Mouse (Mus musculus) limb, embryonic 13.5 days (tissue): Measurements from ENCODE around the gene Sel1l2. TPM values are rescaled to one million over a fixed set of nuclear protein-coding genes. Genes with fewer than 3 reads are reported as not detected.
A peak's percentile ranks its signal among the peaks of the same experiment; 100 is the strongest.

Experiments used
- ATAC-seq: fragments of 200-750 bp; cut with Nextera tagmentation; 2 replicates; pipeline ENCODE4 v1.8.0; 2017; ENCODE audit warnings: low read depth, moderate number of reproducible peaks, moderate TSS enrichment; ENCODE audit not compliant: low FRiP score
- H3K27ac ChIP-seq: fragments of 300-500 bp; sonication (generic); 2 replicates; pipeline ENCODE4 v1.5.1; 2015; ENCODE audit warnings: inconsistent platforms, mild to moderate bottlenecking, moderate library complexity
- H3K27me3 ChIP-seq: fragments of 300-500 bp; sonication (generic); 2 replicates; pipeline ENCODE4 v1.6.1; 2015; ENCODE audit warnings: mild to moderate bottlenecking, inconsistent platforms
- H3K36me3 ChIP-seq: fragments of 300-500 bp; sonication (generic); 2 replicates; pipeline ENCODE4 v1.6.1; 2015; ENCODE audit warnings: inconsistent platforms, mild to moderate bottlenecking, moderate library complexity
- H3K4me1 ChIP-seq: fragments of 300-500 bp; sonication (generic); 2 replicates; pipeline ENCODE4 v1.6.1; 2015; ENCODE audit warnings: inconsistent platforms
- H3K4me2 ChIP-seq: fragments of 300-500 bp; sonication (generic); replicated peaks from 2 replicates; pipeline ENCODE4 v1.6.1; 2015; ENCODE audit warnings: inconsistent platforms, mild to moderate bottlenecking, moderate library complexity
- H3K4me3 ChIP-seq: fragments of 300-500 bp; sonication (generic); 2 replicates; pipeline ENCODE4 v1.5.1; 2015; ENCODE audit warnings: moderate library complexity, mild to moderate bottlenecking, inconsistent platforms
- H3K9ac ChIP-seq: fragments of 300-500 bp; sonication (generic); 2 replicates; pipeline ENCODE4 v1.6.1; 2015; ENCODE audit warnings: mild to moderate bottlenecking, inconsistent platforms
- H3K9me3 ChIP-seq: fragments of 300-500 bp; sonication (generic); 2 replicates; pipeline ENCODE4 v1.6.1; 2016; ENCODE audit warnings: inconsistent platforms
- WGBS: fragments of 180-500 bp; shearing (Covaris S2); methylation state at CpG from one replicate; pipeline ENCODE4 v1.1.7; 2015; 5-methylcytosine and 5-hydroxymethylcytosine counted together
- polyA plus RNA-seq: library from polyadenylated mRNA; unstranded; fragments of >200 nt; fragmentation: Nextera tagmentation; extraction: Ambion mirVana; gene quantifications from 2 replicates; pipeline ENCODE4 v1.2.1, GENCODE M21; 2015

Gene Sel1l2
- polyA plus RNA-seq, 1 experiment from 2014 or later, result not detected

DNA sequence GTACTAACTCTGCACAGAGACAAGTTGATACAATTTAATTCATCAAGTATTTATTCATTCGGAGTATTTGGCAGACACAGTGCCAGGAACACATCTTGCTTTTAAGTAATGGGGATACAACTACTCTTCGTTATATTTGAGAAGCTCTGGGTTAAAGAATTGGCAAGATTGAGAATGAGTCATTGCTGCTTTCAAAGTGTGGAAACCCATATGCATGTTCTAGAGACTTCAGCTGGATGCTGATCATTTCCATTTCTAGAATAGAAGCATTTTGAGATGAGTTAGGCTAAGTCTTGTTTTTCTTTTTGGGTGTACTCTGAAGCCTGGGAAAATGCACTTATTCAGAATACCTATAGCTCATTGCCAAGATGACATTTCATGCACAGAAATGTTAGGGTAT, 95.7 kb downstream of the Sel1l2 start:
- Histone ChIP-seq H3K4me1 (no peaks in the 10 kb centered on the region), H3K4me2 (no peak overlapping the region), H3K9ac (no peak overlapping the region), H3K36me3 (no peaks in the 10 kb centered on the region), H3K4me3 (no peak overlapping the region), H3K9me3 (no peaks in the 10 kb centered on the region), H3K27ac (no peak overlapping the region), H3K27me3 (no peaks in the 10 kb centered on the region)
- 91% methylated on average over 2 of the region's 2 CpGs for WGBS
- ATAC-seq, result no peak

DNA sequence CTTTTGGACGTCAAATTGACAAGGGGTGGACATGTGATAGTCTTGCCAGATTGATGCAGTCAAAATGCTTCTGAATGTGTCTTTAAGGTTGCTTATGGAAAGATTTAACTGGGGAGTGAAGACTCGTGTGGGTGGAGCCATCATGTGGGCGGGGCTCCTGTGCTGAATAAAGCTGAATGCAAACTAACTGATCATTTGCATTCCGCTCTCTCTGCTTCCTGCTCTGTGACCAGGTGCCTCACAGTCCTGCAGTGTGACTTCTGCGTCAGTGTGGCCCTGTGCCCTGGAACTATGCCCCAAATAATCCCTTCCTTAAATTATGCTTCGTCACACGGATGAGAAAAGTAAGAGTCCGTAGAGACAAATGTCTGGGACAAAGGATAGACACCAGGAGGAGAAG, 108.7 kb downstream of the Sel1l2 start:
- no peak for ATAC-seq
- no peaks in the 10 kb centered on the region for H3K36me3 ChIP-seq
- no peak overlapping the region for H3K4me2 ChIP-seq
- no peak overlapping the region for H3K27ac ChIP-seq
- no peak overlapping the region for H3K9ac ChIP-seq
- H3K9me3 ChIP-seq, result no peaks in the 10 kb centered on the region
- H3K27me3 ChIP-seq, result no peaks in the 10 kb centered on the region
- 64% methylated on average over 8 of the region's 8 CpGs for WGBS
- no peak overlapping the region for H3K4me3 ChIP-seq
- H3K4me1 ChIP-seq, result no peaks in the 10 kb centered on the region

DNA sequence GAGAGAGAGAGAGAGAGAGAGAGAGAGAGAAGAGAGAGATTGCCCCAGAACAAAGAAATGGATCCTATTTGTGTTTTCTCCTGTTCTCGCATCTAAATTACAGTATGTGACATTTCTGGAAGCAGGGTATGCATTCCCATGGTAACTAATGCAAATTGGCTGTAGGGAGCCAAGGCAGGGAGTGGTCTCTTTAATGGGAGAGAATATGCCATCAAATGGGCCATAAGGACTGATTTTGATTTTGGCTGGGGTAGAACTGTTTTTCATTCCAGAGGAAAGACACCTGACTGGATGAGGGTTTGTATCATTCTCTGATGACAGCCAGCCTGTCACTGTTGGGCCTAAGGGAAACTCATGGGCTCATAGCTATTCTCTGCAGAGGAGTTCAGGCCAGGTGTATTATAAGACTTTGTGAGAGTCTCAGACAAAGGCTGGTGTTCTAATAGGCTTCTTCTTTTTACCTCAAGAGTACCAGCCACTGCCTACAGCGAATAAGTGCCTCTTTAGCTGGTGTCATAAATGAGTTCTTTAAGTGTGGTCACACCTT, 133.8 kb downstream of the Sel1l2 start:
- H3K27me3 ChIP-seq, result no peaks in the 10 kb centered on the region
- no peaks in the 10 kb centered on the region for H3K4me1 ChIP-seq
- no peaks in the 10 kb centered on the region for H3K9me3 ChIP-seq
- no peak overlapping the region for H3K9ac ChIP-seq
- ATAC-seq, result no peak
- no peak overlapping the region for H3K4me2 ChIP-seq
- no peak overlapping the region for H3K4me3 ChIP-seq
- no peaks in the 10 kb centered on the region for H3K36me3 ChIP-seq
- WGBS, result 74% methylated on average over 2 of the region's 2 CpGs
- H3K27ac ChIP-seq, result no peak overlapping the region

DNA sequence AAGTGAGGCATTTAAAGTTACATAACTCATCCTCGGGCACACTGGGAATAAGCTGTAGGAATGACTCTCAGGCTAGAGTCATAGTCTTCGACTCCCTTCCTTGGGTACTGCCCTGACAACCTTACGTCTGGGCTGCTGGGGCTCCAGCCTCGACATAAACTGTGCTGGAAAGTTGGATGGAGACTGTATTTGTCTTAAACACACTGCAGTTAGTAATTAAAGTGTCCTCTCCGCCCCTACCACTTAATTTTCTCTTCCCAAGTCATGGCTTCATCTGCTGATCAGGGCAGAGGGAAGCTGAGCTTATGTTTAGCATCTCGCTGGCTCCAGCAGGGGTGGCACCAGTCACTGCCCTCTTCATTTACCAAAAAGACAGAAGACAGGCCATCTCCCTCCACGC, 135.2 kb downstream of the Sel1l2 start:
- no peaks in the 10 kb centered on the region for H3K27me3 ChIP-seq
- no peak for ATAC-seq
- H3K4me3 ChIP-seq, result no peak overlapping the region
- no peak overlapping the region for H3K27ac ChIP-seq
- 79% methylated on average over 7 of the region's 7 CpGs for WGBS
- no peaks in the 10 kb centered on the region for H3K36me3 ChIP-seq
- H3K4me2 ChIP-seq, result no peak overlapping the region
- no peak overlapping the region for H3K9ac ChIP-seq
- H3K4me1 ChIP-seq, result no peaks in the 10 kb centered on the region
- H3K9me3 ChIP-seq, result no peaks in the 10 kb centered on the region

DNA sequence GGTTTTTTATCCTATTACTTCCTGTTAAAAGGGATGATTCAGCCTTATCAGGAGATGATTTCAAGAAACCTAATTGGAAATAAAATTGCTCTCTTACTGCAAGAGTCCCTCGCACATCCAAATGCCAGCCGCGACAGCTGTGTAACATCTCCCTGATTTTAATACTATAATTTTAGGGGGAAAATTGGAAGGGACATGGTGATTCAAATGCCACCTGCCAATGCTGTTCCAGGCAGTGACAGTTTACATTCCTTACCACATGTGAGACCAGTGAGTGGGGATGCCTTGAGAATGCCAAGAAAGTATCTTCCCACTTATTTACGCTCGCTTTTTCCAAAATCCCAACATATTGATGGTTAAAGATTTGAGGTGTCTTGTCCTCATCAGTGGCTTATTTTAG, 146.4 kb downstream of the Sel1l2 start:
- no peak overlapping the region for H3K9ac ChIP-seq
- no peaks in the 10 kb centered on the region for H3K27me3 ChIP-seq
- no peak overlapping the region for H3K4me2 ChIP-seq
- H3K36me3 ChIP-seq, result no peaks in the 10 kb centered on the region
- H3K27ac ChIP-seq, result no peak overlapping the region
- WGBS, result 96% methylated on average over 5 of the region's 5 CpGs
- H3K9me3 ChIP-seq, result no peaks in the 10 kb centered on the region
- no peak for ATAC-seq
- H3K4me1 ChIP-seq, result no peaks in the 10 kb centered on the region
- no peak overlapping the region for H3K4me3 ChIP-seq

DNA sequence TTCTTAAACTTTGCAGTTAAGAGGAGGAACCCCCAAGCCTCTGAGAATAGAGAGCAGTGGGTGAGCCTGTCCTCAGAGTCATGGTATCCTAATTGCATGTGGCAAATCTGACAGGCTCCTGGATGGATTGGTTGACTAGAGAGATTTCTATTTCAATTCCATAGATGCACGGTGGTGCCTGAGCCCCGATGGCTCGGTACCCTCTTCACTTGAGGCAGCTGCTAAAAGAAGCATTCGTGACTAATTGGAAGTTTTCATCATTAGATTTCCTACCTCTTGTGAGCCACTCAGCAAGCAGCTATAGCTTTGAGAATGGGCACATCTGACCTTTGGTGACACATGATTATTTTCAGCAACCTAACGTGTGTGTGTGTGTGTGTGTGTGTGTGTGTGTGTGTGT, 147.1 kb downstream of the Sel1l2 start:
- Histone ChIP-seq H3K9me3 (no peaks in the 10 kb centered on the region), H3K4me1 (no peaks in the 10 kb centered on the region), H3K27me3 (no peaks in the 10 kb centered on the region), H3K4me3 (no peak overlapping the region), H3K4me2 (no peak overlapping the region), H3K9ac (no peak overlapping the region), H3K36me3 (no peaks in the 10 kb centered on the region), H3K27ac (no peak overlapping the region)
- no peak for ATAC-seq
- 78% methylated on average over 5 of the region's 5 CpGs for WGBS

DNA sequence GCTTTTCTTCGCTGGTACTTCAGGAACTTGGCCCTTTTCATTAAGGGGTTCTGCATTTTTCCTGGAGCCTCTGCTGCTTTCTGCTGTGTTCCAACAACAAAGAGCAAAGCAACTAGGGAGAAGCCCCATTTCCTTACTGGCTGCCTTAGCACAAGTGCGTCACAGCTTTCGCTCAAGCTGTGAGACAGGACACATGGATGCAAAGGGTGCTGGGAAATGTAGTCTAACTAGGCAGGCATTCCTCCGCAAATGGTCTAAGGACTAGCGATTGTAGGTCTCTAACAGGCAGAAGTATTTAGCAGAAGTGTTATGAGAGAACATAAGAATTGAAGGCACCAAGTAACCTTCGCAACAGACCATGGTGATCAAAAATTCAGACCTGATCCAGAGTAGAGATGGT, 152.3 kb downstream of the Sel1l2 start:
- no peak overlapping the region for H3K4me3 ChIP-seq
- H3K4me2 ChIP-seq, result no peak overlapping the region; the same call in 1 of the 2 replicates
- no peaks in the 10 kb centered on the region for H3K4me1 ChIP-seq
- H3K36me3 ChIP-seq, result no peaks in the 10 kb centered on the region
- ATAC-seq, result no peak; the same call in 1 of the 2 replicates
- WGBS, result 54% methylated on average over 6 of the region's 6 CpGs
- H3K27ac ChIP-seq, result no peak overlapping the region
- no peaks in the 10 kb centered on the region for H3K27me3 ChIP-seq
- H3K9ac ChIP-seq, result no peak overlapping the region
- no peaks in the 10 kb centered on the region for H3K9me3 ChIP-seq

DNA sequence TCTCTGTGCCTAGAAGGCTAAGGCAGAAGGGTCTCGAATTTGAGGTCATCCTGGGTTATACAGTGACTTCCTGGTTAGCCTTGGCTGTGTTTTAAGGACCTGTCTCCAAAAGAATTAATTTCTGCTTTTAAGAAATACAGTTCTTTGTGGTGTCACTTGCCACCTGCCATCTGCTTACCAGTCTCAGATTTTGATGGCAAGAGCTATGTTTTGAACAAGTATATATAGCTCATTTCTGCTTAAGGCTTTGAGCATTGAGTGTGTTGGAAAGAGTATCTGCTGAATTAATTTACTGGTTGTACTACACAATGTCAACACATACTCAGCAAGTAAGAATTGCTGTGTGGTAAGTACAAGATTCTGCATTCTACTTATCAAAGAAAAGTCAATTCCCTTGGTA, 159.2 kb downstream of the Sel1l2 start:
- no peaks in the 10 kb centered on the region for H3K27me3 ChIP-seq
- no peak overlapping the region for H3K9ac ChIP-seq
- H3K36me3 ChIP-seq, result no peaks in the 10 kb centered on the region
- no peak overlapping the region for H3K4me2 ChIP-seq
- H3K4me3 ChIP-seq, result no peak overlapping the region
- no peak for ATAC-seq
- no peaks in the 10 kb centered on the region for H3K9me3 ChIP-seq
- H3K4me1 ChIP-seq, result no peaks in the 10 kb centered on the region
- WGBS, result 67% methylated on average over 1 of the region's 1 CpGs
- H3K27ac ChIP-seq, result no peak overlapping the region

DNA sequence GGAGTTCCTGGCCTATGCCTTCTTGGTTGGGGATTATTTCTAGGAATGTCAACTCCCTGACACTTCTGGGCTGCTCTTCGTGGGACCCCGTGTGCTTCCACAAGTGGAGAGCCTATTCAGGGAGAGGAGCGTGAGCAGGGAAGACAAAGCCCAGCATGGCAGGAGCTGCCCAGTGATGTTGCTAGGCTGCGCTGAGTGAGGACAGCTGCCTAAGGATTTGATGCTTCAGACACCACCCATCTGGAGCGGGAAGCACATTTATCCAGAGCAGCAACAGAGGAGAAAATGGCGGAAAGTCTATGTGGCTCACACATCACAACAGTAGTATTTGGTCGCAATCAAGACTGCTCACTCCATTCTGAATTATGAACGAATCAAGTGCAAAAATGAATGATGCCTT, 169.2 kb downstream of the Sel1l2 start:
- 67% methylated on average over 8 of the region's 8 CpGs for WGBS
- H3K4me1 ChIP-seq, result peaks cover 4% of the 10 kb centered on the region; the same call in 1 of the 2 replicates
- H3K27ac ChIP-seq, result no peak overlapping the region
- no peak overlapping the region for H3K9ac ChIP-seq
- H3K27me3 ChIP-seq, result no peaks in the 10 kb centered on the region
- ATAC-seq, result no peak
- H3K4me3 ChIP-seq, result no peak overlapping the region
- no peaks in the 10 kb centered on the region for H3K36me3 ChIP-seq
- no peaks in the 10 kb centered on the region for H3K9me3 ChIP-seq
- H3K4me2 ChIP-seq, result no peak overlapping the region

DNA sequence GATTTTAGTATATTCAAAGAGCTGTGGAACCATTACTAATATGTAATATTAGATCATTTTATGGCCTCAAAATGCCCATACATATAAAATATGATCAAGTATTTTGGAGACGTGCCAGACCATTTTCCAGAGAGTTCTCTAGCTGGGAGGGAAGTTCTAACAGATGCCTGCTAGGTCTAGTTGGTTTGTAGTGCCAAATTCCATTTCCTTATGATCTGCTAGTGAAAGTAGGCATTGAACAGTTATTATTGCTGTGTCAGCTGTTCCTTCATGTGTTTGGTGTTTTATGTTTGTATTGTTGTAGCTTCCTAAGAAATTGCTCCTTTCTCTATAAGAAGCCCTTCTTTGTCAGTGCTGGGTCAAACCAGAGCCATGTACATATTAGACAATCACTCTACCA, 173.5 kb downstream of the Sel1l2 start:
- H3K36me3 ChIP-seq, result no peaks in the 10 kb centered on the region
- no peaks in the 10 kb centered on the region for H3K27me3 ChIP-seq
- H3K4me1 ChIP-seq, result peaks cover 4% of the 10 kb centered on the region
- H3K4me3 ChIP-seq, result no peak overlapping the region
- no peak overlapping the region for H3K9ac ChIP-seq
- ATAC-seq, result peak; percentile 63; the same call in 1 of the 2 replicates
- H3K9me3 ChIP-seq, result no peaks in the 10 kb centered on the region
- WGBS, result 66% methylated on average over 1 of the region's 1 CpGs
- no peak overlapping the region for H3K27ac ChIP-seq
- no peak overlapping the region for H3K4me2 ChIP-seq

DNA sequence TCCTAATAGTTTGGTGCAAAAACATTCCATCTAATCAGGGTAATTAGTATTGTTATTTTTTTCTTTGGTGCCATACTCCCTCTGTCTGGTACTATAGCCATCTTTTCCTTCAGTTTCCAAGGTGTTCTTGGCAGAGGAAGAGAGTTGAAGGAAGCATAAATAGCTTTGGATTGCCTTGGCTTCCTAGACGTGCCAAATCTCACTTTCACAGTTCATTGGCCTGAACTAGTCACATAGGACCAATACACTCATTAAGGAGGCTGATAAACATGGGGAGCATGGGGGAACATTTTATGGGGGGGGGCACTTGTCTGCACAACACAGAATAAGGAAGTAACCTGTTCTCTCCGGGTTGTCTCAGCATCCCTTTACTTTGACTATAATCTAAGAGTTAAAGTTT, 174.1 kb downstream of the Sel1l2 start:
- H3K9me3 ChIP-seq, result no peaks in the 10 kb centered on the region
- H3K27ac ChIP-seq, result no peak overlapping the region
- H3K4me1 ChIP-seq, result peaks cover 4% of the 10 kb centered on the region
- no peak overlapping the region for H3K4me3 ChIP-seq
- H3K27me3 ChIP-seq, result no peaks in the 10 kb centered on the region
- 0 out of 2 replicates have a peak, but pooled peaks have one; percentile 25 for ATAC-seq
- H3K9ac ChIP-seq, result no peak overlapping the region
- WGBS, result 54% methylated on average over 2 of the region's 2 CpGs
- H3K4me2 ChIP-seq, result no peak overlapping the region
- H3K36me3 ChIP-seq, result no peaks in the 10 kb centered on the region

DNA sequence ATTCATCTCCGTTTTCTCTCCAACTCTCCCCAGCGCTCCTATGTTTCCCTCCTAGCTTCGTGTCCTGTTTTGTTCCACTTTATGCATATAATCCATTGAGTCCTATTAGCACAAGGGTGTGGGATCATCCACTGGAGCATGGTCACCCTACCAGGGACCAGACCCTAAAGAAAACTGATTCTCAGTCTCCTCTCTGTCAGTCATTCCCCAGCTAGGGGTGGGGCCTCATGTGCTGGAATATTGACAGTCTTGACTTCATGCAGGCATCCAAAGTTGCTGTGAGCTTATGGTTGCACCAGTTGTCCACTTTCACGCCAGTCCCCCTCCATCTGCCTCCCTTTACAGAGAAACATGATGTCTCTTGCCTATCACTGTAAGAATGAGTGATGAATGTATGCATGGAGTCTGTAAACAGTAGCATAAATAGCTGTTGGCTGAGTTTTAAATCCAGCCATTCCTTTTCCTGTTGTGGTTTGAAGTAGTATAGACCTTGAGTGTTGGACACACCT, 174.9 kb downstream of the Sel1l2 start:
- H3K9ac ChIP-seq, result no peak overlapping the region
- H3K27me3 ChIP-seq, result no peaks in the 10 kb centered on the region
- H3K4me2 ChIP-seq, result no peak overlapping the region
- no peak overlapping the region for H3K27ac ChIP-seq
- H3K4me3 ChIP-seq, result no peak overlapping the region
- no peaks in the 10 kb centered on the region for H3K36me3 ChIP-seq
- H3K4me1 ChIP-seq, result peaks cover 4% of the 10 kb centered on the region
- H3K9me3 ChIP-seq, result no peaks in the 10 kb centered on the region
- 90% methylated on average over 4 of the region's 4 CpGs for WGBS
- no peak for ATAC-seq

DNA sequence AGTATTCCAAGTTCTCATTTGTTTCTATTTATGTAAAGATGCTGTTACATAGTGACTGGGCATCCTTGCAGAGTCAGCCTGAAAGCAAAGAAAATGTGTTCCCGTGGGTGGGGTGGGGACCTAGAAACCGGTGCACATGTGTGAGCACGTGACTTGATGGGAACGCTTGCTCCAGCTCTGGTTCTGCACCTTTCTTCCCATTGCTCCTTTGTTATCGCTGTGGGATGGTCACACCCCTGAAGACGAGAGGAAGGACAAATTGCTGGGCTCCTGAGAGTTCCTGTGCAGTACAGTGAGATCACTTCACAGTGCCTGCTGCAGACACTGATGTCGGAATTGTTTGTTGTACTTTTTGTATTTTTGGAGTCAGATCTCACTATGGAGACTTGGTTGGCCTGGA, 185.8 kb downstream of the Sel1l2 start:
- Histone ChIP-seq H3K27me3 (no peaks in the 10 kb centered on the region), H3K4me2 (no peak overlapping the region), H3K9ac (no peak overlapping the region), H3K36me3 (peaks cover 60% of the 10 kb centered on the region), H3K9me3 (no peaks in the 10 kb centered on the region), H3K4me3 (no peak overlapping the region), H3K27ac (no peak overlapping the region), H3K4me1 (no peaks in the 10 kb centered on the region)
- ATAC-seq, result no peak
- 94% methylated on average over 7 of the region's 7 CpGs for WGBS
